Mouse (Mus musculus) lung, embryonic 14.5 days (tissue): ENCODE measurements around the gene Ireb2. TPM values are rescaled to one million over a fixed set of nuclear protein-coding genes. Genes with fewer than 3 reads are reported as not detected.
"Not testable (repeated sequence)": the region's sequence is repeated elsewhere in the genome, so short reads cannot be mapped to it uniquely, and the experiment has no call there.

Source experiments
- ATAC-seq: fragments of 200-750 bp; cut with Nextera tagmentation; 2 replicates; pipeline ENCODE4 v1.8.0; 2017; ENCODE audit warnings: mild to moderate bottlenecking, moderate TSS enrichment, moderate library complexity; ENCODE audit not compliant: insufficient read depth
- DNase-seq: peaks from one replicate; pipeline ENCODE4 v3.0.0-alpha.2; 2015
- H3K27ac ChIP-seq: fragments of 300-500 bp; sonication (generic); 2 replicates; pipeline ENCODE4 v1.5.1; 2014; ENCODE audit warnings: low read depth, mild to moderate bottlenecking, moderate library complexity
- H3K27me3 ChIP-seq: fragments of 300-500 bp; sonication (generic); 2 replicates; pipeline ENCODE4 v1.6.1; 2014; ENCODE audit warnings: low read length, control low read depth; ENCODE audit not compliant: insufficient read depth
- H3K36me3 ChIP-seq: fragments of 300-500 bp; sonication (generic); 2 replicates; pipeline ENCODE4 v1.6.1; 2014; ENCODE audit warnings: control low read depth; ENCODE audit not compliant: insufficient read depth
- H3K4me1 ChIP-seq: fragments of 300-500 bp; sonication (generic); 2 replicates; pipeline ENCODE4 v1.6.1; 2014; ENCODE audit warnings: antibody characterized with exemption, control low read depth; ENCODE audit not compliant: insufficient read depth
- H3K4me2 ChIP-seq: fragments of 300-500 bp; sonication (generic); 2 replicates; pipeline ENCODE4 v1.6.1; 2014; ENCODE audit warnings: mild to moderate bottlenecking
- H3K4me3 ChIP-seq: fragments of 300-500 bp; sonication (generic); 2 replicates; pipeline ENCODE4 v1.5.1; 2014; ENCODE audit warnings: low read depth, low read length
- H3K9ac ChIP-seq: fragments of 300-500 bp; sonication (generic); 2 replicates; pipeline ENCODE4 v1.6.1; 2014
- H3K9me3 ChIP-seq: fragments of 300-500 bp; sonication (generic); 2 replicates; pipeline ENCODE4 v1.6.1; 2016; ENCODE audit warnings: low read depth, low read length, control low read depth
- CTCF ChIP-seq: IDR thresholded peaks from 2 replicates; pipeline ENCODE4 v1.5.1; 2016; ENCODE audit warnings: antibody characterized with exemption, low read depth
- WGBS: fragments of 180-500 bp; shearing (Covaris S2); extraction: QIAGEN DNeasy Blood & Tissue Kit; methylation state at CpG from one replicate; pipeline ENCODE4 v1.1.7; 2014; 5-methylcytosine and 5-hydroxymethylcytosine counted together
- polyA plus RNA-seq: library from polyadenylated mRNA; unstranded; fragments of >200 nt; fragmentation: Nextera tagmentation; extraction: Ambion mirVana; gene quantifications from 2 replicates; pipeline ENCODE4 v1.2.1, GENCODE M21; 2014

Gene Ireb2
- polyA plus RNA-seq, 1 experiment from 2014 or later: 45.9 TPM

DNA sequence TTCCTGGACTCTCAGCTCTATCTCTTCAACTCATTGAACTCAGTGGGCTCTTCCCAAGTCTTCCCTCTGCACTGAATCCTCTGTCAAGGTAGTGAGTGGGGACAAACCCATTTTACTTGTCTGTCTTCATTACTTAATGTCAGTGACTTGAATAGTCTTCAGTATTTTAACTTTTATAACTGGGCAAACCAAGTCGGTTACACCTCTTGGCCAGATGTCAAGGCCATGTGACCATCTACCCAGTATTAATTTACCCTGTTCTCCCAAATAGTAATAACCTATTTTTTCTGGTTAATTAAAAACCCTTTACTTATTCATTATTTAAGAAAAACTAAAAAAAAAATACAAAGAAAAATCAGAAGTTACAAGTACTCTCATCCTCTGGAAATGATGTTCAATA, 67.2 kb downstream of the Ireb2 start:
- no peaks in the 10 kb centered on the region for H3K4me1 ChIP-seq
- 76% methylated on average over 1 of the region's 1 CpGs for WGBS
- no peak overlapping the region for H3K4me2 ChIP-seq
- H3K27ac ChIP-seq: no peak overlapping the region
- no peak overlapping the region for H3K4me3 ChIP-seq
- H3K9ac ChIP-seq: no peak overlapping the region
- no peaks in the 10 kb centered on the region for H3K9me3 ChIP-seq
- no peak for DNase-seq
- H3K27me3 ChIP-seq: no peaks in the 10 kb centered on the region
- TF ChIP-seq CTCF: no peak
- H3K36me3 ChIP-seq: no peaks in the 10 kb centered on the region
- ATAC-seq: no peak

DNA sequence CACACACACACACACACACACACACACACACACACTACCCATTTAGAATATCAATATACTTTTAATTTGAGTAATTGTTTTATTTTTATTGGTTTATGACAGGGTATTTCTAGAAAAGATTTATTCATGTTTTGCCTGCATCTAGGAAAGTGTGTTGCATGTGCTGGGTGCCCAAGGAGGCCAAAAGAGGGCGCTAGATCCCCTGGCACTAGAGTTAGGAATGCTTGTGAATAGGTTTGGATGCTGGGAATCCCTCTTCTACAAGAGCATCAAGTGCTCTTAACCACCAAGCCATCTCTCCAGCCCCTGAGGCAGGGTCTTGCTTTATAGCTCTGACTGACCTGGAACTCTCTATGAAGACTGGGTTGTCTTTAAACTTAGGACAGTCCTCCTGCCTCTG, 68.2 kb downstream of the Ireb2 start:
- no peak overlapping the region for H3K9ac ChIP-seq
- H3K4me2 ChIP-seq: no peak overlapping the region
- H3K4me1 ChIP-seq: no peaks in the 10 kb centered on the region
- no peak overlapping the region for H3K4me3 ChIP-seq
- 0 out of 2 replicates have a peak, but pooled peaks have one; percentile 3 for TF ChIP-seq CTCF
- no peak for ATAC-seq
- 10% methylated on average over 1 of the region's 1 CpGs for WGBS
- no peaks in the 10 kb centered on the region for H3K9me3 ChIP-seq
- H3K27ac ChIP-seq: no peak overlapping the region
- DNase-seq: no peak
- H3K36me3 ChIP-seq: no peaks in the 10 kb centered on the region
- no peaks in the 10 kb centered on the region for H3K27me3 ChIP-seq

DNA sequence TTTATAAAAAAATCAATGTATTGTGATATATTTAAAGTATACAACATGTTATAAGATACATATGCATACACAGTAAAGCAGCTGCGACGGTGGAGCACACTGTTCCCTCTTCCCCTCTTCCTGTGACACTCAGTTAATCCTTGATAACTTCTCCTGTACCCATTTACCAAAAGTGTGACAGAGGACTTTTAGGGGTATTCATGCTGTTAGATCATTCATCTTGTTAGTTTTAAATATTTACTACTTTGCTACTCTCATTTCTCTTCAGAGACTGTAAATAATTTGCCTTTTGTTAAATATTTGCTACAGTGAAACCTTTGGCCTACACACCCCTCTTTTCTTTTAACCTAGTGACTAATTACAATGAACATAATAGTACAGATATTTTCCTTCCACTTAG, 68.8 kb downstream of the Ireb2 start:
- H3K9ac ChIP-seq: no peak overlapping the region
- no peak for TF ChIP-seq CTCF
- no peak overlapping the region for H3K4me3 ChIP-seq
- no peaks in the 10 kb centered on the region for H3K9me3 ChIP-seq
- H3K27ac ChIP-seq: no peak overlapping the region
- 68% methylated on average over 2 of the region's 2 CpGs for WGBS
- H3K4me1 ChIP-seq: no peaks in the 10 kb centered on the region
- ATAC-seq: no peak
- no peaks in the 10 kb centered on the region for H3K27me3 ChIP-seq
- H3K4me2 ChIP-seq: no peak overlapping the region
- H3K36me3 ChIP-seq: no peaks in the 10 kb centered on the region
- DNase-seq: no peak

DNA sequence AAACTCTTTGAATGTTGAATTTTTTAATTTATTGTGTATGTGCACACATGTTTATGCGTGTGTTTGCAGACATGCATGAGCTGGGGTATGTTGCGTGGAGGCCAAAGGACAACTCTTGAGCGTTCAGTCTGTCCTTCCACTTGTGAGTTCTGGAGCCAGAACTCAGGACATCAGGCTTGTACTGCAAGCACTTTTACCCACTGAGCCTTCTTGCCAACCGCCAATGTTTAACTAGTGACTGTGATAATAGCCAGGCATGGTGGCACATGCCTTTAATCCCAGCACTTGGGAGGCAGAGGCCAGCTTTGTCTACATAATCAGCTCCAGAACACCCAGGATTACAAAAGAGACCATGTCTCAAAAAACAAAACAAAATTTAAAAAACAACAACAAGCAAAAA, 78.5 kb downstream of the Ireb2 start:
- Histone ChIP-seq H3K27ac (no peak overlapping the region), H3K4me3 (no peak overlapping the region), H3K4me2 (no peak overlapping the region), H3K4me1 (no peaks in the 10 kb centered on the region), H3K9me3 (no peaks in the 10 kb centered on the region), H3K27me3 (no peaks in the 10 kb centered on the region), H3K9ac (no peak overlapping the region), H3K36me3 (no peaks in the 10 kb centered on the region)
- TF ChIP-seq CTCF: no peak
- WGBS: 85% methylated on average over 4 of the region's 4 CpGs
- DNase-seq: no peak
- ATAC-seq: no peak

DNA sequence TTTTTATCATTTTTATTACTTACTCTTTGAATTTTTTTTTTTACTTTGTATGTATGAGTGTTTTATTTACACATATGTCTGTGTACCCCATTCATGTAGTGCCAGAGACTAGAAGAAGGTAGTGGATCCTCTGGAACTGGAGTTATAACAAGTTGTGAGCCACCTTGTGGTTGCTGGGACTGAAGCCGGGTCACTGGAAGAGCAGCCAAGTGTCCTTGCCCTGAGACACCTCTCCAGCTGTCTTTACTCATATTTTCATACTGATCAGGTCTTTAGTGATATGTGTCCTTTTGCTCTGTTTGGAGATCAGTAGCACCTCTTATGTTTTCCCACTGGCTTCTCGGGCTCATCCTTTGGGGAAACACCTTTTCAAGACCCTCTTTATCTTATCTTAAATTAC, 80.9 kb downstream of the Ireb2 start:
- Histone ChIP-seq H3K9ac (no peak overlapping the region), H3K27me3 (no peaks in the 10 kb centered on the region), H3K36me3 (no peaks in the 10 kb centered on the region), H3K4me3 (no peak overlapping the region), H3K4me1 (no peaks in the 10 kb centered on the region), H3K9me3 (no peaks in the 10 kb centered on the region), H3K4me2 (no peak overlapping the region), H3K27ac (no peak overlapping the region)
- DNase-seq (no peak), ATAC-seq (no peak)
- TF ChIP-seq CTCF: no peak
- WGBS: 62% methylated on average over 2 of the region's 2 CpGs

DNA sequence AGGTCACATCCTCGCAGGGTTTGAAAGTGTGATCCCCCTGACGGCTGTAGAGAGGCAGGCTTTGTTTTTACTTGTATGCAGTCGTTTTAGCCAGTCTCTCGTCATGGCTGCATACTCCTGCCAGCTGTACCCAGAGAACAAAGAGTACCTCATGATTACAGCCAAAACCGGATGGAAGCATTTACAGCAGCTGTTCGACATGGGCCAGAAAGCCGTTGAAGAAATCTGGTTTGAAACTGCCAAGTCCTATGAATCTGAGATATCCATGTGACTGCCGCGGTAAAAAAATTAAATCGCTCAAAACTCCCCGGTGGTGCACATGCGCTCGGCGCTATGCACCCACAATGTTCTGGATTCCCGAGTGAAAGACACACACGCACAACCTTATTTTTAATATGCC, 82.7 kb downstream of the Ireb2 start:
- WGBS: 64% methylated on average over 16 of the region's 16 CpGs
- no peak for ATAC-seq
- Histone ChIP-seq H3K27ac (no peak overlapping the region), H3K9ac (no peak overlapping the region), H3K9me3 (no peaks in the 10 kb centered on the region), H3K36me3 (no peaks in the 10 kb centered on the region), H3K4me1 (no peaks in the 10 kb centered on the region), H3K4me3 (no peak overlapping the region), H3K4me2 (no peak overlapping the region), H3K27me3 (no peaks in the 10 kb centered on the region)
- no peak for DNase-seq
- TF ChIP-seq CTCF: no peak

DNA sequence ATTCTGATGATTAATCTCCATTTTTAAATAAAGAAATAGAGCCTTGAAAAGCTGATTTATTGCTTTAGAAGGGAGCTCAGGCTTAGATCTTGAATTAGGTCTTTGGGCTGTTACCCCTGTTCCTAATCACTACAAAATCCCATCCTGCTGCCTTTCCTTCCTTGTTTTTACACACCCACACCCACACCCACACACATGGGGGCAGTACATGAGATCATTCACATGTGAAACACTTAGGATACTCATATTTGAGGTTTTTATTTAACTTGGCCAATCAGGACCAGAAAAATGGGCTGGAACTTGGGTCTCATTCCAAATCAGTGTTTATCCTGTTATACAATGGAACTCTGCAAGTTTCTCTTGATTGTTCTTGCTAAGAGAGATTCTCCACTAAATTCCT, 85.9 kb downstream of the Ireb2 start:
- H3K4me3 ChIP-seq: no peak overlapping the region
- H3K36me3 ChIP-seq: peaks cover 23% of the 10 kb centered on the region
- TF ChIP-seq CTCF: no peak
- H3K27me3 ChIP-seq: no peaks in the 10 kb centered on the region
- no peaks in the 10 kb centered on the region for H3K9me3 ChIP-seq
- ATAC-seq: no peak
- no peak overlapping the region for H3K4me2 ChIP-seq
- H3K9ac ChIP-seq: no peak overlapping the region
- DNase-seq: no peak
- H3K27ac ChIP-seq: no peak overlapping the region
- peaks cover 9% of the 10 kb centered on the region for H3K4me1 ChIP-seq

DNA sequence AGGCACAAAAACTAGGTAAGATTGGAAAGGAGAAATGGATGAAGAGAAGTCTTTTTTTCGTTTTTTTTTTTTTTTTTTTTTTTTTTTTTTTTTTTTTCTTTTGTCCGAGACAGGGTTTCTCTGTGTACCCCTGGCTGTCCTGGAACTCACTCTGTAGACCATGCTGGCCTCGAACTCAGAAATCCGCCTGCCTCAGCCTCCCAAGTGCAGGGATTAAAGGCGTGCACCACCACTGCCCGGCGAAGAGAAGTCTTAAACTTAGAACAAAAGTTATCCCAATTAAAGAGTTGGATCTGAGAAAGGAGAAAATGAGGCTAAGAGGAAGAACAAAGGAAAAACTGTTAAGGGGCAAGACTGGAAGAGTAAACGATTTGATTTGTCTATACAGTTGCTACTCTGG, 86.6 kb downstream of the Ireb2 start:
- H3K36me3 ChIP-seq: peaks cover 29% of the 10 kb centered on the region
- H3K4me1 ChIP-seq, DNase-seq, H3K9me3 ChIP-seq, H3K27me3 ChIP-seq: not testable (repeated sequence)
- H3K4me2 ChIP-seq: peak overlapping the region; percentile 80
- peak overlapping the region; percentile 86; the same call in 1 of the 2 replicates for H3K27ac ChIP-seq
- 47% methylated on average over 8 of the region's 8 CpGs for WGBS
- peak overlapping the region; percentile 46; the same call in 1 of the 2 replicates for H3K9ac ChIP-seq
- peak; percentile 35; the same call in 1 of the 2 replicates for ATAC-seq
- peak overlapping the region; percentile 80 for H3K4me3 ChIP-seq
